Mouse (Mus musculus): ENCODE measurements at regions not wholly inside any gene's neighbourhood (a gene's known extent, or its start where the extent isn't known, plus 50 kb on each side); places are given as distances from the start of the nearest gene placed in this dataset.

- no peak for DNase-seq (ENCODE audit: low read depth, low spot score)
Measured at GRCm38 (mm10) chr11:114331579-114332150, 264.8 kb upstream of the Sdk2 start.

DNA sequence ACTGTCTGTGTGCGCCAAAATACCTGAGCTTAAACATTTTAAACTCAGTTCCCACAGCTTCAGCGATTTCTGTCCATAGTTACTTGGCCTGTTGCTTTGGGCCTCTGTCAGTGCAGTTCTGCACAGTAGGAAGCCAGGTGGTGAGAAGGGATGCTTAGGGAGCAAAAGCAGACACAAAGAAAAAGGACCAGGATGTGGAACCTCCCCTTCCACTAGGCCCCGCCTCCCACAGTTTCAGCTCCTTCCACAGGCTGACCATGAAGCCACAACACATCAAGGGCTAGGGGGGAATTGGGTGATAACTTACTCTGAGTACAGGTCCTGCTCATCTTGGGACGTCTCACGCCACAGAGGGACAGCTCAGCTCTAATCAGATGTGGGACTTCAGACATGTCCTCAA, 263.5 kb upstream of the Sdk2 start:
- DNase-seq (ENCODE audit: low read depth, low spot score): no peak

- DNase-seq (ENCODE audit: low read depth, low spot score): no peak
Measured at GRCm38 (mm10) chr11:114322627-114323026, 255.8 kb upstream of the Sdk2 start.

GRCm38 (mm10) chr11:114321974-114322373, 255.1 kb upstream of the Sdk2 start:
- DNase-seq (ENCODE audit: low read depth, low spot score): no peak

GRCm38 (mm10) chr11:114321527-114321926, 254.7 kb upstream of the Sdk2 start:
- no peak for DNase-seq (ENCODE audit: low read depth, low spot score)

GRCm38 (mm10) chr11:114315274-114315673, 248.4 kb upstream of the Sdk2 start:
- no peak for DNase-seq (ENCODE audit: low read depth, low spot score)

DNA sequence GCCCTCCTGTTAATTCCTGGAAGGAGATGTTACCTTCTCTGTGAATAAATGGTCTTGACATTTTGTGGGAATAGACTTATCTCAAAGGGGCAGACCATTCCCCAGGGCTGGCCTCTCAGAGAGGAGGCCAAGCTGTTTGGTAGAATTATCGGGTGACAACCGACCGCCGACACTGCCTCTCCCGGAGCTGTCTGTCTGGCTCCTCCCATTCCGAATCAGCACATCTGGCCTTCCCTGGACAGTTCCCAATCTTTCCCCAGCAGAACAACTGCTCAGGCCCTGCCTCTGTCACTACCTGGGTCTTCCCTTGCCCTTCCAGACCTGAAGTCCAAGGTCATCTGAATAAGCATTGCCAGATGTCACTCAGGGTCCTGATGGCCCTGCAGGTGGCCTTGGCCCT, 246.8 kb upstream of the Sdk2 start:
- DNase-seq (ENCODE audit: low read depth, low spot score): no peak

- no peak for DNase-seq (ENCODE audit: low read depth, low spot score)
Measured at GRCm38 (mm10) chr11:114311640-114312039, 244.8 kb upstream of the Sdk2 start.

GRCm38 (mm10) chr11:114303636-114304354, 236.9 kb upstream of the Sdk2 start:
- peak; percentile 9 for DNase-seq (ENCODE audit: low read depth, low spot score)

GRCm38 (mm10) chr11:114300611-114301319, 233.9 kb upstream of the Sdk2 start:
- no peak for DNase-seq (ENCODE audit: low read depth, low spot score)

DNA sequence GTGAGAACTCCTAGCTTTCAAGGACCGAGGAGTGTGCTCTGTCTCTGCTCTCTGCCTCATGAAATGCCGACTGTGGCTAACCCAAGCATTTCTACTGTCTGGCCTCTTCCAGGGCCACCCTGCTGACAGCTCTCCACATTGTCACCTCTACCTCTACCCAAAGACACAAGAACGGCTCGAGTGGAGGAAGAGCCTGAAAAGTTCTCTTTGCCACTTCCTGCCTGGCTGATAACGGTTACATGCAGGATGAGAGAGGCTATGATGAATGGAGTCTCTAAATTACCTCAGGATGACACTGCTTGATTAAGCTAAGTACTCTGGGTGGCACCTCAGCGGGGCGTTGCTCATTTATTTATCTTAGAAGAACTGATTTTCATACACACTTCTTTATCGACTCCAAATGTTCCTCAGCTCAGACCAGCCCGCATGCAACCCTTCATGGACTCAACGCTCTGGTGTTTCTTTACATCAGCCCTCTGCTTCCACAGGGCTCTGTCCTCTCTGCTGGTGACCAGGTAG, 230.0 kb upstream of the Sdk2 start:
- DNase-seq (ENCODE audit: low read depth, low spot score): no peak

GRCm38 (mm10) chr11:114294511-114295250, 227.8 kb upstream of the Sdk2 start:
- no peak for DNase-seq (ENCODE audit: low read depth, low spot score)

GRCm38 (mm10) chr11:114291258-114291657, 224.4 kb upstream of the Sdk2 start:
- no peak for DNase-seq (ENCODE audit: low read depth, low spot score)

GRCm38 (mm10) chr11:114289946-114290345, 223.1 kb upstream of the Sdk2 start:
- DNase-seq (ENCODE audit: low read depth, low spot score): no peak

- no peak for DNase-seq (ENCODE audit: low read depth, low spot score)
Measured at GRCm38 (mm10) chr11:114284820-114285666, 218.2 kb upstream of the Sdk2 start.

GRCm38 (mm10) chr11:114283208-114283607, 216.4 kb upstream of the Sdk2 start:
- peak; percentile 30 for DNase-seq (ENCODE audit: low read depth, low spot score)

- DNase-seq (ENCODE audit: low read depth, low spot score): no peak
Measured at GRCm38 (mm10) chr11:114282566-114282965, 215.7 kb upstream of the Sdk2 start.

DNA sequence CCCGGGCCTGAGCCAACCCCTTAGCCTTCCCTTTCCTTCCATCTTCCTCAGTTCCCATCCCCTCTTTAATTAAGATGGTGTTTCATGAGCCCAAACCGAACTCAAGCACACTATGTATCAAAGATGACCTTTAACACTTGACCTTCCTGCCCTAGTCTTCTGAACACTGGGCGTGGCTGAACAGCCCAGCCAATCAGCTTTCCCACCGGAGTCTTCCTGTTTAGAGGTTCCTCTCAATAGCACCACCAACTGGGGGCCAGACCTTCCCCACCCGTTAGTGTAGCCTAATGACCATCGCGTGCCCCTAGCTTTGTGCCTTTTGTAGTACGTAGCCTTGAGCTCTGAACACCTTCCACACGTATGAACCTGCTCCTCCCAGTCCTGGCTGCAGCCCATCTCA, 215.0 kb upstream of the Sdk2 start:
- no peak for DNase-seq (ENCODE audit: low read depth, low spot score)

DNA sequence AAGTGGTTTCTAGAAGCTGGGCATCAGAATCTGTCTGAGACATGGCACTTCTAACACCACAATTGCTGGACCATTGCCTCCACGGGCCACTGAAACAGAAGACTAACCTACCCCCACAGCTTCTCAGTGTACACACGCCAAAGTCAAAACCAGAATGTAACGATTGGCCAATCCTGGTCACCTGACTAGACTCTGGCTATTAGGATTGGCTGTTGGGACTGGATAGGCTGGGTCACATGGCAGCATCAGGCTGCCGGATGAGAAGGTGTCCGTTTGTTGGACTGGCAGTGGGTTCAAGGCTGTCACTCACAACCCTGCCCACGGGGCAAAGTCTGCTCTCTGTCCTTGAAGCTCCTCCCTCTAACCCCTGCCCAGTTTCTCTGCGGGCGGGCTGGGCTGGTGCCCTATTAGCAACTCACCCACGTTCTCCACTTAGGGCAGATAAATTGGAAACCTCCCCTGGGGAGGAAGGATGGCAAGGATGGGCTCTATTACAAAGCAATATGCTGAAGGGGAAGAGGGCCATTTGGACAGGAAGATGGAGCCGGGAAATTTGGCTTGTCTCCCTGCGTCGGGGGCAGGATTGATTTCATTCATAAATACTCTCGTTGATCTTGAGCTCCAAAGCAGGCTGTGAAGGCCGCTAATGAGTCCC, 214.3 kb upstream of the Sdk2 start:
- no peak for DNase-seq (ENCODE audit: low read depth, low spot score)

GRCm38 (mm10) chr11:114277513-114278304, 210.9 kb upstream of the Sdk2 start:
- no peak for DNase-seq (ENCODE audit: low read depth, low spot score)

Data from embryo, embryonic 11.5 days (tissue).